Mouse (Mus musculus) liver, postnatal 0 days (tissue): ENCODE data around the gene 1500009C09Rik. TPM values are rescaled to one million over a fixed set of nuclear protein-coding genes. Genes with fewer than 3 reads are reported as not detected.
A peak's percentile ranks its signal among the peaks of the same experiment; 100 is the strongest.

ENCODE experiments used
- ATAC-seq: fragments of 200-750 bp; cut with Nextera tagmentation; 2 replicates; pipeline ENCODE4 v1.8.0; 2017; ENCODE audit warnings: mild to moderate bottlenecking, moderate library complexity
- DNase-seq: peaks from one replicate; pipeline ENCODE4 v3.0.0-alpha.2; 2016
- H3K27ac ChIP-seq: fragments of 300-500 bp; sonication (generic); 2 replicates; pipeline ENCODE4 v1.5.1; 2014; ENCODE audit warnings: antibody characterized with exemption, moderate library complexity, mild to moderate bottlenecking, low read depth
- H3K27me3 ChIP-seq: fragments of 300-500 bp; sonication (generic); 2 replicates; pipeline ENCODE4 v1.6.1; 2014; ENCODE audit warnings: low read length, control low read depth, mixed read lengths; ENCODE audit not compliant: insufficient read depth
- H3K36me3 ChIP-seq: fragments of 300-500 bp; sonication (generic); replicated peaks from 2 replicates; pipeline ENCODE4 v1.6.1; 2014; ENCODE audit warnings: mild to moderate bottlenecking, control low read depth, low read length, moderate library complexity, mixed read lengths; ENCODE audit not compliant: insufficient read depth
- H3K4me1 ChIP-seq: fragments of 300-500 bp; sonication (generic); 2 replicates; pipeline ENCODE4 v1.6.1; 2014; ENCODE audit warnings: antibody characterized with exemption, mild to moderate bottlenecking, control low read depth; ENCODE audit not compliant: insufficient read depth
- H3K4me2 ChIP-seq: fragments of 300-500 bp; sonication (generic); 2 replicates; pipeline ENCODE4 v1.6.1; 2014; ENCODE audit warnings: low read depth, mild to moderate bottlenecking, low read length, moderate library complexity, mixed read lengths
- H3K4me3 ChIP-seq: fragments of 300-500 bp; sonication (generic); 2 replicates; pipeline ENCODE4 v1.5.1; 2014; ENCODE audit warnings: low read depth, low read length
- H3K9ac ChIP-seq: fragments of 300-500 bp; sonication (generic); replicated peaks from 2 replicates; pipeline ENCODE4 v1.6.1; 2014; ENCODE audit warnings: mild to moderate bottlenecking, moderate library complexity
- H3K9me3 ChIP-seq: fragments of 300-500 bp; sonication (generic); 2 replicates; pipeline ENCODE4 v1.6.1; 2016; ENCODE audit warnings: mild to moderate bottlenecking, control low read depth, low read length, mixed read lengths
- CTCF ChIP-seq: sonication (generic); IDR thresholded peaks from 2 replicates; pipeline ENCODE4 v1.5.1; 2016; ENCODE audit warnings: antibody characterized with exemption, low read depth
- EP300 ChIP-seq: IDR thresholded peaks from 2 replicates; pipeline ENCODE4 v1.6.1; 2016; ENCODE audit warnings: antibody characterized with exemption, low read depth, mild to moderate bottlenecking
- WGBS: fragments of 180-500 bp; shearing (Covaris S2); extraction: QIAGEN DNeasy Blood & Tissue Kit; methylation state at CpG from one replicate; pipeline ENCODE4 v1.1.7; 2014; ENCODE audit not compliant: insufficient replicate concordance; 5-methylcytosine and 5-hydroxymethylcytosine counted together
- polyA plus RNA-seq: library from polyadenylated mRNA; unstranded; fragments of >200 nt; fragmentation: Nextera tagmentation; extraction: Ambion mirVana; gene quantifications from 2 replicates; pipeline ENCODE4 v1.2.1, GENCODE M21; 2015

1500009C09Rik gene
- polyA plus RNA-seq, 1 experiment from 2014 or later: not detected

DNA sequence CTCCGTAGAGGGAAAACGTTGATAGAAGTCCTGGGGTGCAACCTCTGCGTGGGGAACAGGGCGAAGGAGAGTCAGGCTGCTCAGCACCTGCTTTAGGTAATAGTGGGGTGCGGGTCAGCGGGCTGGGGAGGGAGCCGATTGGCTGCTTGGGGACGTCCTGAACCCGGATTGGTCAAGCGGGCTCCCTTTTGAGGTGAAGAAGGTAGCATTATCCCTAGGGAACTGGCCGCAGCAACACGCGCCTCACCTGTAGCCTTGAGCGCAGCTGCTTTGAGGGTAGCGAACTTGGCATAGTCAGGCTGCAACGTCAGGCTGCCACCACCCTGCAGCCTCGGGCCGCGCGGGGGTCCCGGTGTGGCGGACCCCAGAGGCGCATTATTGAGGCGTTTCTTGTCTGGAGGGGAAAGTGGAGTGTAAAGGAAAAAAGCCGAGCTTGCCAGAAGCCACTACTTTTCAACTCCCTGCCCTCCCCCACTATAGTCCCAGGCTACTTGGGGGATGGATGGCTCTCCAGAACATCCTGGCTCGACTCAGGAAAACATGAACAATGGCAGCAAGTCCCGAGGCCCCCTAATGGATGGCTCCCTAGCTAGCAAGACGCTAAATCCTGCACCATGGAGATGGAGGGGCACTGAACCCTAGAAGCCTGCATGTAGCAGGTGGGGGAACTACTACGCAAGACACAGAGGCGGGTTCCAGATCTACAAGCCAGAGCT lies 44.5 kb upstream of the 1500009C09Rik start:
- 60% methylated on average over 30 of the region's 30 CpGs for WGBS
- Histone ChIP-seq H3K9ac (no peak overlapping the region), H3K4me2 (no peak overlapping the region), H3K36me3 (peaks cover 30% of the 10 kb centered on the region), H3K9me3 (no peaks in the 10 kb centered on the region), H3K4me1 (peaks cover 13% of the 10 kb centered on the region), H3K27ac (no peak overlapping the region), H3K27me3 (peaks cover 34% of the 10 kb centered on the region), H3K4me3 (no peak overlapping the region)
- no peak for TF ChIP-seq CTCF
- no peak for TF ChIP-seq EP300
- DNase-seq (no peak), ATAC-seq (no peak)

DNA sequence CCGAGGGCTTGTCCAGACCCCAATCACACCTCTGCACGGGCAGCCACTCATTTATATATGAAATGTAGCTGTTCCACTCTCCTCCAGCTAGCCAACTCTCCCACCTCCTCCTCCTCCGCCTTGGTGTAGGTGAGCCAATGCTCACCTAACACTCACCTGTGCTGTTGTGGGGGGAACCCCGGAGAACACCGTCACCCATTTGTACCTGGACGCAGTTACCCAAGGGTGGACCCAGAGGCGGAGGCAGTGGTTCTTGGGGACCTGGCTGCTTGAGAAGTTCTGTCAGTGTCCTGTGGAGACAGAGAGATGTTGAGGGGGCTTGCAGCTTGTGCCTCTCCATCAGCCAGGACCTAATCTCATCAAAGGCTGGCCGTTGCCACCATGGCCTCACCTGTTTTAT lies 43.9 kb upstream of the 1500009C09Rik start:
- 84% methylated on average over 8 of the region's 8 CpGs for WGBS
- Histone ChIP-seq H3K36me3 (peaks cover 23% of the 10 kb centered on the region), H3K27ac (no peak overlapping the region), H3K4me2 (no peak overlapping the region), H3K4me3 (no peak overlapping the region), H3K27me3 (peaks cover 41% of the 10 kb centered on the region), H3K4me1 (peaks cover 13% of the 10 kb centered on the region), H3K9me3 (no peaks in the 10 kb centered on the region), H3K9ac (no peak overlapping the region)
- DNase-seq (no peak), ATAC-seq (no peak)
- TF ChIP-seq EP300: no peak
- TF ChIP-seq CTCF: no peak

DNA sequence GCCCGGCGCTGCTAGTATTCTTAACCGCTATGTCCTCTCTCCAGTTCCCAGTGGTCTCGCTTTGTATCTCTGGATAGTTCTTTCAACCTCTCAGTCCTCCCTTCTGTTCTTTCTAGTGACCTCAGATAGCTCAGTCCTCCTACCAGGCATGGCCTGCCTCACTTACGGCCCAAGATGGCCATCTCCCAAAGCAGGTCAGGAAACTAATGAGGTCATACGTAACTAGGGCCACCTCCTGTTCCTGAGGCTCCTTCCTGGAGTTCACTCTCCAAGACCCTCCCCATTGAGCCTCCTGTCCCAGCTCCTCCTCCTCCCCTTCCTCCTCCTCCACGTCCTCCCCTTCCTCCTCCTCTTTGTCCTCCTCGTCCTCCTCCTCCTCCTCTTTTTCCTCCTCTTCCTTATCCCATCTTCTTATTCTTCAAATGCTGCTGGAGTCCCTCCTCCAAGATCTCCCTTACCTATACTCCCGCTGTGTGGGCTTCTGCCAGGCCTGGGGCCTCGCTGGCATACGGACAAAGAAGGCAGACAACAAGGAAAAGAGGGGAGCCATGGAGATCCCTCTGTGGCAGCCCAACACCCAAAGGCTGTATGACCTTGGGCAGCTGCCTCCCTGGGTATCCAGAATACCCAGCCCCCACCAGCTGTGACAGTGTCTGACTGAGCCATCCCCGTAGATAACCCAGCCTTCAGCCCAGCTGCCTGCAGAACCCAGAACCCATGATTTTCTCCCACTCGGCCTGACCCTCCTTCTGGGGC lies 42.7 kb upstream of the 1500009C09Rik start:
- H3K9ac ChIP-seq: no peak overlapping the region
- H3K36me3 ChIP-seq: peaks cover 14% of the 10 kb centered on the region

DNA sequence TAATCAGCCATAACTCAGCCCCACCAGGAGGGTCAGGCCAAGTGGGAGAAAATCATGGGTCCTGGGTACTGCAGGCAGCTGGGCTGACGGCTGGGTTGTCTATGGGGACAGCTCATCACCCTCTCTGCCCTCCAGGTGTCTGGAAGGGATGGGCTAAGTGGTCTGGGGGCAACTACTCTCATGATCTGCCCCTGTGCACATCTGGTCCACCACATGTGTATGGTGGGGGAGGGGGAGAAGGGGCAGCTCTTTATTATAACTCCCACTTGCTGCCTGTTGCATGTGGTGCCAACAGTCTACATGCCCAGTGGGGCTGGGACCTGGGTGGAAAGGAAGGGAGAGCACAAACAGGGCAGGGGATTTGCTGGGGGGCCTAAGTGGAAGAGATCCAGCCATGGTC lies 41.4 kb upstream of the 1500009C09Rik start:
- no peak for TF ChIP-seq EP300
- TF ChIP-seq CTCF: no peak
- ATAC-seq (no peak), DNase-seq (no peak)
- Histone ChIP-seq H3K27me3 (peaks cover 61% of the 10 kb centered on the region), H3K27ac (no peak overlapping the region), H3K4me2 (no peak overlapping the region), H3K9ac (no peak overlapping the region), H3K4me3 (no peak overlapping the region), H3K36me3 (peaks cover under 1% of the 10 kb centered on the region; the same call in 1 of the 2 replicates), H3K9me3 (no peaks in the 10 kb centered on the region), H3K4me1 (peaks cover 13% of the 10 kb centered on the region)
- 69% methylated on average over 1 of the region's 1 CpGs for WGBS

More for the DNA sequence above, 42.7 kb upstream of the 1500009C09Rik start:
- TF ChIP-seq CTCF: no peak
- TF ChIP-seq EP300: no peak
- WGBS: 75% methylated on average over 13 of the region's 13 CpGs
- H3K4me2 ChIP-seq: no peak overlapping the region
- H3K9me3 ChIP-seq: no peaks in the 10 kb centered on the region
- ATAC-seq (no peak), DNase-seq (no peak)
- H3K4me1 ChIP-seq: peaks cover 13% of the 10 kb centered on the region
- peaks cover 49% of the 10 kb centered on the region for H3K27me3 ChIP-seq
- no peak overlapping the region for H3K4me3 ChIP-seq
- H3K27ac ChIP-seq: no peak overlapping the region

- ATAC-seq: no peak
- H3K9me3 ChIP-seq: no peaks in the 10 kb centered on the region
- H3K27me3 ChIP-seq: peaks cover 65% of the 10 kb centered on the region
- peaks cover 11% of the 10 kb centered on the region for H3K4me1 ChIP-seq
- TF ChIP-seq CTCF (no peak), EP300 (no peak)
- H3K4me2 ChIP-seq: no peak overlapping the region
- no peak overlapping the region for H3K9ac ChIP-seq
- DNase-seq: no peak
- 7% methylated on average over 11 of the region's 11 CpGs for WGBS
- H3K27ac ChIP-seq: no peak overlapping the region
- no peaks in the 10 kb centered on the region for H3K36me3 ChIP-seq
- peak overlapping the region; percentile 40; the same call in 1 of the 2 replicates for H3K4me3 ChIP-seq
These were observed 40.9 kb upstream of the 1500009C09Rik start for GRCm38 (mm10) chr15:82211281-82211680.

- H3K36me3 ChIP-seq: no peaks in the 10 kb centered on the region
- H3K4me2 ChIP-seq: peak overlapping the region; percentile 68
- peak; percentile 28; the same call in 1 of the 2 replicates for ATAC-seq
- 1% methylated on average over 78 of the region's 112 CpGs for WGBS
- TF ChIP-seq CTCF: no peak
- TF ChIP-seq EP300: no peak
- no peak for DNase-seq
- peak overlapping the region; percentile 40 for H3K4me3 ChIP-seq
- H3K9me3 ChIP-seq: no peaks in the 10 kb centered on the region
- H3K4me1 ChIP-seq: peaks cover 7% of the 10 kb centered on the region
- 0 out of 2 replicates have a peak overlapping the region, but pooled peaks have one; percentile 26 for H3K9ac ChIP-seq
- H3K27ac ChIP-seq: no peak overlapping the region
- peaks cover 73% of the 10 kb centered on the region for H3K27me3 ChIP-seq
These were observed 40.1 kb upstream of the 1500009C09Rik start for GRCm38 (mm10) chr15:82211911-82212751.
